Mouse (Mus musculus): Measurements from ENCODE around the gene E030030I06Rik. TPM values are rescaled to one million over a fixed set of nuclear protein-coding genes. Genes with fewer than 3 reads are reported as not detected.

Gene E030030I06Rik
- polyA plus RNA-seq (2015; fragmentation: Nextera tagmentation; extraction: Ambion mirVana) = 3.0 and 4.4 TPM in 2 replicates

GRCm38 (mm10) chr10:22149073-22149690 is at the start of gene E030030I06Rik:
E030030I06Rik (minus strand) TSS chr10:22149270.

GRCm38 (mm10) chr10:22158310-22158999 is 9.4 kb upstream of the E030030I06Rik start, which contains the start of the genes Raet1e and H60b:
Raet1e (plus strand) TSS chr10:22158569.
H60b (plus strand) TSS chr10:22158586.

GRCm38 (mm10) chr10:22067979-22068378 is 81.1 kb downstream of the E030030I06Rik start, which contains the start of gene 4930444G20Rik:
4930444G20Rik (minus strand) TSS chr10:22068079.

Other genes starting within 250 kb of the E030030I06Rik start
- not detected in 2 replicates for gene 4930444G20Rik, start 81.2 kb downstream of the E030030I06Rik start, polyA plus RNA-seq (2015; fragmentation: Nextera tagmentation; extraction: Ambion mirVana)
- gene Raet1e, start 9.3 kb upstream of the E030030I06Rik start, polyA plus RNA-seq (2015; fragmentation: Nextera tagmentation; extraction: Ambion mirVana) = 1.0 and 1.4 TPM in 2 replicates
- 0.31 and 0.56 TPM in 2 replicates for gene H60b, start 9.3 kb upstream of the E030030I06Rik start, polyA plus RNA-seq (2015; fragmentation: Nextera tagmentation; extraction: Ambion mirVana)
- gene Raet1d, start 211.3 kb upstream of the E030030I06Rik start, polyA plus RNA-seq (2015; fragmentation: Nextera tagmentation; extraction: Ambion mirVana) = 2.6 and 2.9 TPM in 2 replicates